Mouse (Mus musculus) cerebellum, postnatal 4 days (tissue): Measurements from ENCODE around the gene Izumo2.
"Not testable (repeated sequence)": the region's sequence is repeated elsewhere in the genome, so short reads cannot be mapped to it uniquely, and the experiment has no call there.

Source experiments
- DNase-seq, 2 experiments: peaks; one replicate each; pipeline ENCODE4 v3.0.0; 2022; ENCODE audit warnings: low spot score in 2 of 2, mixed read lengths in 1 of 2

Izumo2 gene

GRCm38 (mm10) chr7:44697980-44698379 is 10.6 kb upstream of the Izumo2 start:
- DNase-seq, result no peak

- DNase-seq, result peak in 1 of 2 experiments; percentile 33
These were observed 6.6 kb upstream of the Izumo2 start for GRCm38 (mm10) chr7:44701921-44702320.

GRCm38 (mm10) chr7:44702985-44703384 is 5.6 kb upstream of the Izumo2 start:
- no peak for DNase-seq

- DNase-seq, result peak; percentile 39 to 62
These were observed 4.2 kb upstream of the Izumo2 start for GRCm38 (mm10) chr7:44704363-44704762.

- DNase-seq, result no peak
These were observed 3.5 kb upstream of the Izumo2 start for GRCm38 (mm10) chr7:44705086-44705485.

- no peak for DNase-seq
These were observed 2.2 kb upstream of the Izumo2 start for GRCm38 (mm10) chr7:44706322-44706721.

GRCm38 (mm10) chr7:44707169-44707675 is 1.3 kb upstream of the Izumo2 start:
- DNase-seq, result no peak

- not testable (repeated sequence) for DNase-seq
These were observed 449 bp upstream of the Izumo2 start for GRCm38 (mm10) chr7:44708093-44708492.

- DNase-seq, result no peak
These were observed 1.3 kb downstream of the Izumo2 start for GRCm38 (mm10) chr7:44709881-44710280.

GRCm38 (mm10) chr7:44722058-44722457 is 13.5 kb downstream of the Izumo2 start:
- DNase-seq, result no peak

- DNase-seq, result no peak
These were observed 15.8 kb downstream of the Izumo2 start for GRCm38 (mm10) chr7:44724316-44724715.

GRCm38 (mm10) chr7:44726343-44726742 is 17.8 kb downstream of the Izumo2 start:
- no peak for DNase-seq

- no peak for DNase-seq
These were observed 18.6 kb downstream of the Izumo2 start for GRCm38 (mm10) chr7:44727151-44727550.

- DNase-seq, result no peak
These were observed 19.8 kb downstream of the Izumo2 start for GRCm38 (mm10) chr7:44728082-44728975.

- no peak for DNase-seq
These were observed 25.2 kb downstream of the Izumo2 start for GRCm38 (mm10) chr7:44733723-44734122.

- no peak for DNase-seq
These were observed 32.8 kb downstream of the Izumo2 start for GRCm38 (mm10) chr7:44741361-44741760.

GRCm38 (mm10) chr7:44744270-44744669 is 35.7 kb downstream of the Izumo2 start:
- DNase-seq, result no peak

GRCm38 (mm10) chr7:44745076-44745475 is 36.5 kb downstream of the Izumo2 start:
- peak; percentile 43 to 72 for DNase-seq

GRCm38 (mm10) chr7:44747115-44747514 is 38.6 kb downstream of the Izumo2 start:
- DNase-seq, result no peak

- peak; percentile 80 to 92 for DNase-seq
These were observed 39.8 kb downstream of the Izumo2 start, which contains the start of gene Vrk3 for GRCm38 (mm10) chr7:44748101-44749044. Gene Vrk3, plus strand, starts transcription at chr7:44748413.

- not testable (repeated sequence) for DNase-seq
These were observed 42.4 kb downstream of the Izumo2 start, which contains the start of gene Zfp473 for GRCm38 (mm10) chr7:44750950-44751349. Gene Zfp473, minus strand, starts transcription at chr7:44751050.

GRCm38 (mm10) chr7:44757164-44757563 is 48.6 kb downstream of the Izumo2 start:
- no peak for DNase-seq
